Mouse (Mus musculus): ENCODE data around the gene Cdkal1. TPM values are rescaled to one million over a fixed set of nuclear protein-coding genes. Genes with fewer than 3 reads are reported as not detected.
A peak's percentile ranks its signal among the peaks of the same experiment; 100 is the strongest.

The Cdkal1 gene
- polyA plus RNA-seq, 1 experiment: 10.3 TPM

GRCm38 (mm10) chr13:29610051-29610931 is 245.2 kb downstream of the Cdkal1 start:
- 47% methylated on average over 13 of the region's 13 CpGs for WGBS
- TF ChIP-seq CTCF (IDR thresholded peaks at IDR 0.05; ENCODE audit: borderline replicate concordance, insufficient read depth, low read depth, low read length) (no peak), POLR2A (IDR thresholded peaks at IDR 0.05; ENCODE audit: borderline replicate concordance, insufficient read depth, low read length) (no peak)
- Histone ChIP-seq H3K4me1 (ENCODE audit: control insufficient read depth, insufficient read depth, low read length) (no peaks in the 10 kb centered on the region; the same call in 1 of the 2 replicates), H3K4me3 (replicated peaks; ENCODE audit: insufficient read depth, low read depth, low read length) (no peak overlapping the region), H3K27me3 (ENCODE audit: control insufficient read depth, insufficient read depth, low read length) (no peaks in the 10 kb centered on the region), H3K27ac (ENCODE audit: insufficient read depth, low read length) (no peak overlapping the region)
- DNase-seq: no peak

DNA sequence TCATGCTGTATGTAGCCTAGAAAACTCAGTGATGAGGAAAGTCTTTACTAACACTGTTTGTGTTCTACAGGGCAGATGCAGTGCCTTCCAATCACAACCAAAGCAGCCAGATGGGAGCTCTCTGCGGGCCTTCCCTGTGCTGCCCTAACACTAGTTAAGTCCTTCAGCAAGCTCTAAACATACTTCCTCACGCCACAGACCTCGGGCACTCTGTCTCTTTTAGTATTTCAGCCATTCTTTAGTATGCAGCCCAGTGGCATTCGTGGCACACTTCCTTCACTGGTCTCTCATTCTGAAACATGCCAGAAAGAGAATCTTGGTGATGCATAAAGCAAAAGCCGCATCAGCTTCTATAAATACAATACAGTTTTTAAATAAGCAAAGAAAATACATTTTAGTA is 246.0 kb downstream of the Cdkal1 start:
- 72% methylated on average over 5 of the region's 5 CpGs for WGBS
- H3K27me3 ChIP-seq (ENCODE audit: control insufficient read depth, insufficient read depth, low read length): no peaks in the 10 kb centered on the region
- no peak overlapping the region for H3K27ac ChIP-seq (ENCODE audit: insufficient read depth, low read length)
- TF ChIP-seq CTCF (IDR thresholded peaks at IDR 0.05; ENCODE audit: borderline replicate concordance, insufficient read depth, low read depth, low read length) (no peak), POLR2A (IDR thresholded peaks at IDR 0.05; ENCODE audit: borderline replicate concordance, insufficient read depth, low read length) (no peak)
- H3K4me3 ChIP-seq (replicated peaks; ENCODE audit: insufficient read depth, low read depth, low read length): no peak overlapping the region
- no peaks in the 10 kb centered on the region; the same call in 1 of the 2 replicates for H3K4me1 ChIP-seq (ENCODE audit: control insufficient read depth, insufficient read depth, low read length)
- no peak for DNase-seq

DNA sequence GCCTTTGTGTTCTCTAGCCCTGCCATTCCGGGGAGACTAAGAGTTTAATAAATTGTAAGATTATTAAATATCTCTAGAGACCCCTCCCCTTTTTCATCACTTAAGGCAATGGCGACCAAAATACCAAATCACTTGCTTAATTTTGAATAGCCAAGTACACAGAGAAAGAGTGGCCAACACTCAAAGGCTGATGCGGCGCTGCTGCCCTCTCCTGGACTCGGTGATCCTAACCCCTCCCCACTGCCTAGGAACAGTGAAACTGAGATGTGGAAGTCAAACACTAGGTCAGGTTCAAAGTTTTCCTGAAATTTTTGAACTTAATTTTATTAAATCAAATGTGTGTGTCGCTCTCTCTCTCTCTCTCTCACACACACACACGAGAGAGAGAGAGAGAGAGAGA is 251.2 kb downstream of the Cdkal1 start:
- DNase-seq: peak; percentile 31 to 34
- TF ChIP-seq CTCF (IDR thresholded peaks at IDR 0.05; ENCODE audit: borderline replicate concordance, insufficient read depth, low read depth, low read length): peak; percentile 85
- no peak for TF ChIP-seq POLR2A (IDR thresholded peaks at IDR 0.05; ENCODE audit: borderline replicate concordance, insufficient read depth, low read length)
- no peaks in the 10 kb centered on the region for H3K27me3 ChIP-seq (ENCODE audit: control insufficient read depth, insufficient read depth, low read length)
- H3K4me1 ChIP-seq (ENCODE audit: control insufficient read depth, insufficient read depth, low read length): no peaks in the 10 kb centered on the region
- 34% methylated on average over 7 of the region's 7 CpGs for WGBS
- no peak overlapping the region for H3K27ac ChIP-seq (ENCODE audit: insufficient read depth, low read length)
- H3K4me3 ChIP-seq (replicated peaks; ENCODE audit: insufficient read depth, low read depth, low read length): no peak overlapping the region

GRCm38 (mm10) chr13:29603597-29603996 is 251.9 kb downstream of the Cdkal1 start:
- no peak for DNase-seq
- TF ChIP-seq CTCF (IDR thresholded peaks at IDR 0.05; ENCODE audit: borderline replicate concordance, insufficient read depth, low read depth, low read length): no peak
- TF ChIP-seq POLR2A (IDR thresholded peaks at IDR 0.05; ENCODE audit: borderline replicate concordance, insufficient read depth, low read length): no peak
- Histone ChIP-seq H3K4me3 (replicated peaks; ENCODE audit: insufficient read depth, low read depth, low read length) (no peak overlapping the region), H3K27ac (ENCODE audit: insufficient read depth, low read length) (no peak overlapping the region), H3K4me1 (ENCODE audit: control insufficient read depth, insufficient read depth, low read length) (no peaks in the 10 kb centered on the region), H3K27me3 (ENCODE audit: control insufficient read depth, insufficient read depth, low read length) (no peaks in the 10 kb centered on the region)
- 94% methylated on average over 6 of the region's 6 CpGs for WGBS

GRCm38 (mm10) chr13:29601033-29601432 is 254.4 kb downstream of the Cdkal1 start:
- Histone ChIP-seq H3K27me3 (ENCODE audit: control insufficient read depth, insufficient read depth, low read length) (no peaks in the 10 kb centered on the region), H3K4me3 (replicated peaks; ENCODE audit: insufficient read depth, low read depth, low read length) (no peak overlapping the region), H3K4me1 (ENCODE audit: control insufficient read depth, insufficient read depth, low read length) (peaks cover 4% of the 10 kb centered on the region; the same call in 1 of the 2 replicates), H3K27ac (ENCODE audit: insufficient read depth, low read length) (no peak overlapping the region)
- TF ChIP-seq CTCF (IDR thresholded peaks at IDR 0.05; ENCODE audit: borderline replicate concordance, insufficient read depth, low read depth, low read length) (no peak), POLR2A (IDR thresholded peaks at IDR 0.05; ENCODE audit: borderline replicate concordance, insufficient read depth, low read length) (no peak)
- 93% methylated on average over 2 of the region's 2 CpGs for WGBS
- DNase-seq: no peak

DNA sequence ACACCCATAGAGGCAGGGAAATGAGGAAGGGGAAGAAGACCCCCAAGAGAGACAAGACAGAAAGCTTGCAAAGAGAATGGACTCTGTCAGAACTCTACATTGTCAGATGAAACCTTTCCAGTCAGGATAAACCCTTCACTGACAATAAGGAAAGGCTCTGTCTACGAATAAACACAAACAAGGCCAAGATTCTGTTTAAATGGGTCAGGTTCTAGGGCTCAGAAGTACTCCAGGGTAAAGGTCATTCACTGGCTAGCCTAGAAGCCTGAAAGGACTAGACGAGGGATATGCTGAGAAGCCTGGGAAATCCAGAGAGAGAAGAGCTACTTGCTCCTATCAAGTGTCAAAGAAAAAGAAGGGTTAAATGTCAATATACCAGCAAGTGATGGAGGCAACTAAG is 255.8 kb downstream of the Cdkal1 start:
- H3K27ac ChIP-seq (ENCODE audit: insufficient read depth, low read length): no peak overlapping the region
- H3K27me3 ChIP-seq (ENCODE audit: control insufficient read depth, insufficient read depth, low read length): no peaks in the 10 kb centered on the region
- H3K4me1 ChIP-seq (ENCODE audit: control insufficient read depth, insufficient read depth, low read length): peaks cover 4% of the 10 kb centered on the region; the same call in 1 of the 2 replicates
- WGBS: 73% methylated on average over 2 of the region's 2 CpGs
- DNase-seq: no peak
- no peak overlapping the region for H3K4me3 ChIP-seq (replicated peaks; ENCODE audit: insufficient read depth, low read depth, low read length)
- TF ChIP-seq CTCF (IDR thresholded peaks at IDR 0.05; ENCODE audit: borderline replicate concordance, insufficient read depth, low read depth, low read length): no peak
- TF ChIP-seq POLR2A (IDR thresholded peaks at IDR 0.05; ENCODE audit: borderline replicate concordance, insufficient read depth, low read length): no peak

GRCm38 (mm10) chr13:29596735-29597134 is 258.7 kb downstream of the Cdkal1 start:
- DNase-seq: no peak
- Histone ChIP-seq H3K4me3 (replicated peaks; ENCODE audit: insufficient read depth, low read depth, low read length) (no peak overlapping the region), H3K27me3 (ENCODE audit: control insufficient read depth, insufficient read depth, low read length) (no peaks in the 10 kb centered on the region), H3K27ac (ENCODE audit: insufficient read depth, low read length) (no peak overlapping the region), H3K4me1 (ENCODE audit: control insufficient read depth, insufficient read depth, low read length) (peaks cover 4% of the 10 kb centered on the region; the same call in 1 of the 2 replicates)
- TF ChIP-seq POLR2A (IDR thresholded peaks at IDR 0.05; ENCODE audit: borderline replicate concordance, insufficient read depth, low read length) (no peak), CTCF (IDR thresholded peaks at IDR 0.05; ENCODE audit: borderline replicate concordance, insufficient read depth, low read depth, low read length) (no peak)
- WGBS: 11% methylated on average over 3 of the region's 3 CpGs

DNA sequence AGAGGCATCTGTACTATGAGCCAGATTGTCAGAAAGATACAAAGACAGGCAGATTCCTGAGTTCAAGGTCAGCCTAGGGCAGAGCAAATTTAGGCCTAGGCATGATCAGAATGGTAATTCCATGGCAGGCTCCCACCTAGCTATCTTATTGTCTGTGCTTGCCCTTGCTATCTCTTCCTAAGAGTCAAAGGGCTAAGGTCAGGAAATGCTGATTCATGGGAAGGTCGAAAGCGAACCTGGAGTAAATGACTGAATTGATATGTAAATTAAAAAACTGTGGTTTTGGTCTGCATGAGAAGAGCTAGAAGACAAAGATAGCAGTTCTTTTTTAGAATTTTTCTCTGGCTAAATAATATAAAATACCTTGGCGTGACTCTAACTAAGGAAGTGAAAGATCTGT is 262.4 kb downstream of the Cdkal1 start:
- 93% methylated on average over 3 of the region's 3 CpGs for WGBS
- Histone ChIP-seq H3K27ac (ENCODE audit: insufficient read depth, low read length) (no peak overlapping the region), H3K4me1 (ENCODE audit: control insufficient read depth, insufficient read depth, low read length) (peaks cover 4% of the 10 kb centered on the region; the same call in 1 of the 2 replicates), H3K27me3 (ENCODE audit: control insufficient read depth, insufficient read depth, low read length) (no peaks in the 10 kb centered on the region), H3K4me3 (replicated peaks; ENCODE audit: insufficient read depth, low read depth, low read length) (no peak overlapping the region)
- no peak for DNase-seq
- TF ChIP-seq CTCF (IDR thresholded peaks at IDR 0.05; ENCODE audit: borderline replicate concordance, insufficient read depth, low read depth, low read length) (no peak), POLR2A (IDR thresholded peaks at IDR 0.05; ENCODE audit: borderline replicate concordance, insufficient read depth, low read length) (no peak)
